Mouse (Mus musculus) kidney, embryonic 14.5 days (tissue): Measurements from ENCODE around the gene Olfr1246. TPM values are rescaled to one million over a fixed set of nuclear protein-coding genes. Genes with fewer than 3 reads are reported as not detected.

Source experiments
- polyA plus RNA-seq: library from polyadenylated mRNA; unstranded; fragments of >200 nt; fragmentation: Nextera tagmentation; extraction: Ambion mirVana; gene quantifications from 2 replicates; pipeline ENCODE4 v1.2.1, GENCODE M21; 2014

Gene Olfr1246
- polyA plus RNA-seq, 1 experiment from 2014 or later, result not detected

Other genes with a start within 250 kb of the Olfr1246 start
- not detected in 2 replicates for gene Olfr1234, start 228.3 kb downstream of the Olfr1246 start, polyA plus RNA-seq
- not detected in 2 replicates for gene Olfr1238, start 183.5 kb downstream of the Olfr1246 start, polyA plus RNA-seq
- gene Olfr1239, start 172.8 kb downstream of the Olfr1246 start, polyA plus RNA-seq, result not detected in 2 replicates
- gene Olfr1240, start 150.2 kb downstream of the Olfr1246 start, polyA plus RNA-seq, result not detected in 2 replicates
- not detected in 2 replicates for gene Olfr1241, start 106.0 kb downstream of the Olfr1246 start, polyA plus RNA-seq
- gene Olfr1242, start 94.8 kb downstream of the Olfr1246 start, polyA plus RNA-seq, result not detected in 2 replicates
- gene Olfr1243, start 61.7 kb downstream of the Olfr1246 start, polyA plus RNA-seq, result not detected in 2 replicates
- not detected in 2 replicates for gene Olfr1245, start 14.7 kb downstream of the Olfr1246 start, polyA plus RNA-seq
- not detected in 2 replicates for gene Olfr1247, start 21.0 kb upstream of the Olfr1246 start, polyA plus RNA-seq
- not detected in 2 replicates for gene Olfr1248, start 25.1 kb upstream of the Olfr1246 start, polyA plus RNA-seq
- gene Olfr1249, start 41.8 kb upstream of the Olfr1246 start, polyA plus RNA-seq, result not detected in 2 replicates
- gene Olfr1250, start 68.3 kb upstream of the Olfr1246 start, polyA plus RNA-seq, result not detected in 2 replicates
- not detected in 2 replicates for gene Olfr1251, start 78.8 kb upstream of the Olfr1246 start, polyA plus RNA-seq
- not detected in 2 replicates for gene Olfr1252, start 131.9 kb upstream of the Olfr1246 start, polyA plus RNA-seq
- not detected in 2 replicates for gene Olfr1253, start 163.9 kb upstream of the Olfr1246 start, polyA plus RNA-seq
- gene Olfr1254, start 200.5 kb upstream of the Olfr1246 start, polyA plus RNA-seq, result not detected in 2 replicates
- not detected in 2 replicates for gene Olfr1255, start 218.9 kb upstream of the Olfr1246 start, polyA plus RNA-seq
- not detected in 2 replicates for gene Olfr1256, start 248.4 kb upstream of the Olfr1246 start, polyA plus RNA-seq